Mouse (Mus musculus) ES-E14 (cell line): ENCODE measurements around the gene Ints14.

ENCODE experiments used
- HCFC1 ChIP-seq: IDR thresholded peaks from 2 replicates; pipeline ENCODE4 v1.6.1; 2012; ENCODE audit warnings: low read length, inconsistent platforms, borderline replicate concordance; ENCODE audit not compliant: insufficient read depth
- MAFK ChIP-seq: IDR thresholded peaks from 2 replicates; pipeline ENCODE4 v1.6.1; 2014; ENCODE audit warnings: mild to moderate bottlenecking, low read depth, low read length, inconsistent platforms; ENCODE audit not compliant: insufficient read depth
- ZC3H11A ChIP-seq: IDR thresholded peaks from 2 replicates; pipeline ENCODE4 v1.6.1; 2012; ENCODE audit warnings: low read depth, mild to moderate bottlenecking, inconsistent platforms, low read length, borderline replicate concordance
- ZNF384 ChIP-seq: IDR thresholded peaks from 2 replicates; pipeline ENCODE4 v1.6.1; 2012; ENCODE audit warnings: low read depth, low read length, inconsistent platforms

- TF ChIP-seq HCFC1 (no peak), ZC3H11A (no peak), MAFK (no peak), ZNF384 (no peak)
Observed at GRCm38 (mm10) chr9:65005737-65006136, 45.0 kb downstream of the Ints14 start.
